Mouse (Mus musculus) colon, adult 2 months (tissue): Measurements from ENCODE around the gene 1810055G02Rik. TPM values are rescaled to one million over a fixed set of nuclear protein-coding genes. Genes with fewer than 3 reads are reported as not detected.

Experiments
- polyA plus RNA-seq: library from polyadenylated mRNA; depleted of rRNA; stranded (reverse); fragments of >200 nt; gene quantifications from 2 replicates; pipeline ENCODE4 v1.2.3, GENCODE M21; 2012; rRNA removed

1810055G02Rik gene
- 62.2 and 67.7 TPM in 2 replicates for polyA plus RNA-seq

GRCm38 (mm10) chr19:3708078-3709012 is at the start of gene 1810055G02Rik:
Gene 1810055G02Rik (plus strand): TSS chr19:3708293.

GRCm38 (mm10) chr19:3686215-3686894 is 21.7 kb upstream of the 1810055G02Rik start, which contains the start of gene Lrp5:
Gene Lrp5 (minus strand): TSS chr19:3686564.

GRCm38 (mm10) chr19:3767276-3767780 is 59.2 kb downstream of the 1810055G02Rik start, which contains the start of gene Kmt5b:
Gene Kmt5b (plus strand): TSS chr19:3767421.

Other genes with a start within 250 kb of the 1810055G02Rik start
- 50.4 and 63.8 TPM in 2 replicates for gene Ppp6r3, start 132.5 kb upstream of the 1810055G02Rik start, polyA plus RNA-seq
- gene Lrp5, start 21.7 kb upstream of the 1810055G02Rik start, polyA plus RNA-seq = 50.9 and 68.6 TPM in 2 replicates
- 12.8 and 13.2 TPM in 2 replicates for gene Kmt5b, start 59.1 kb downstream of the 1810055G02Rik start, polyA plus RNA-seq
- gene Chka, start 143.5 kb downstream of the 1810055G02Rik start, polyA plus RNA-seq = 35.3 and 37.1 TPM in 2 replicates
- gene Tcirg1, start 198.8 kb downstream of the 1810055G02Rik start, polyA plus RNA-seq = 146 and 188 TPM in 2 replicates
- 279 and 336 TPM in 2 replicates for gene Ndufs8, start 204.5 kb downstream of the 1810055G02Rik start, polyA plus RNA-seq
- 14.9 and 17.0 TPM in 2 replicates for gene Aldh3b1, start 221.5 kb downstream of the 1810055G02Rik start, polyA plus RNA-seq
- gene Unc93b1, start 226.9 kb downstream of the 1810055G02Rik start, polyA plus RNA-seq = 160 and 202 TPM in 2 replicates